Mouse (Mus musculus): ENCODE measurements at regions not wholly inside any gene's neighbourhood (a gene's known extent, or its start where the extent isn't known, plus 50 kb on each side); places are given as distances from the start of the nearest gene placed in this dataset.
A peak's percentile ranks its signal among the peaks of the same experiment; 100 is the strongest.

- H3K27me3 ChIP-seq (ENCODE audit: insufficient read depth, low read length): no peaks in the 10 kb centered on the region
- no peak overlapping the region for H3K9ac ChIP-seq
- 36% methylated on average over 8 of the region's 8 CpGs for WGBS
- peaks cover 4% of the 10 kb centered on the region; the same call in 1 of the 2 replicates for H3K4me1 ChIP-seq (ENCODE audit: insufficient read depth)
- no peak for TF ChIP-seq CTCF (IDR thresholded peaks at IDR 0.05; ENCODE audit: low read depth)
- no peak overlapping the region for H3K4me3 ChIP-seq (ENCODE audit: low read depth, low read length)
- H3K9me3 ChIP-seq (ENCODE audit: low read length): no peaks in the 10 kb centered on the region
- H3K36me3 ChIP-seq (ENCODE audit: insufficient read depth): no peaks in the 10 kb centered on the region
- no peak overlapping the region for H3K4me2 ChIP-seq (ENCODE audit: low read depth)
- DNase-seq (no peak), ATAC-seq (no peak)
- no peak overlapping the region for H3K27ac ChIP-seq (ENCODE audit: low read depth, low read length)
These were observed 260.5 kb upstream of the Gria1 start for GRCm38 (mm10) chr11:56750639-56751038.

- Histone ChIP-seq H3K9me3 (ENCODE audit: low read length) (no peaks in the 10 kb centered on the region), H3K36me3 (ENCODE audit: insufficient read depth) (no peaks in the 10 kb centered on the region), H3K9ac (no peak overlapping the region), H3K4me2 (ENCODE audit: low read depth) (no peak overlapping the region), H3K4me1 (ENCODE audit: insufficient read depth) (peaks cover 4% of the 10 kb centered on the region; the same call in 1 of the 2 replicates), H3K27me3 (ENCODE audit: insufficient read depth, low read length) (no peaks in the 10 kb centered on the region), H3K27ac (ENCODE audit: low read depth, low read length) (no peak overlapping the region), H3K4me3 (ENCODE audit: low read depth, low read length) (no peak overlapping the region)
- WGBS: 29% methylated on average over 5 of the region's 5 CpGs
- ATAC-seq (no peak), DNase-seq (no peak)
- TF ChIP-seq CTCF (IDR thresholded peaks at IDR 0.05; ENCODE audit: low read depth): no peak
These were observed 259.3 kb upstream of the Gria1 start for GRCm38 (mm10) chr11:56751918-56752317.

- Histone ChIP-seq H3K36me3 (ENCODE audit: insufficient read depth) (no peaks in the 10 kb centered on the region), H3K27ac (ENCODE audit: low read depth, low read length) (peak overlapping the region; percentile 75), H3K4me1 (ENCODE audit: insufficient read depth) (peaks cover 4% of the 10 kb centered on the region; the same call in 1 of the 2 replicates), H3K4me3 (ENCODE audit: low read depth, low read length) (no peak overlapping the region), H3K9me3 (ENCODE audit: low read length) (no peaks in the 10 kb centered on the region), H3K4me2 (ENCODE audit: low read depth) (no peak overlapping the region), H3K9ac (no peak overlapping the region), H3K27me3 (ENCODE audit: insufficient read depth, low read length) (no peaks in the 10 kb centered on the region)
- DNase-seq (peak; percentile 69), ATAC-seq (peak; percentile 96)
- WGBS: 14% methylated on average over 3 of the region's 3 CpGs
- no peak for TF ChIP-seq CTCF (IDR thresholded peaks at IDR 0.05; ENCODE audit: low read depth)
These were observed 257.5 kb upstream of the Gria1 start for GRCm38 (mm10) chr11:56753699-56754098.

- no peak overlapping the region for H3K27ac ChIP-seq (ENCODE audit: low read depth, low read length)
- DNase-seq (no peak), ATAC-seq (no peak)
- WGBS: 84% methylated on average over 2 of the region's 2 CpGs
- H3K9me3 ChIP-seq (ENCODE audit: low read length): no peaks in the 10 kb centered on the region
- H3K4me1 ChIP-seq (ENCODE audit: insufficient read depth): no peaks in the 10 kb centered on the region
- no peak overlapping the region for H3K4me3 ChIP-seq (ENCODE audit: low read depth, low read length)
- no peak overlapping the region for H3K9ac ChIP-seq
- H3K4me2 ChIP-seq (ENCODE audit: low read depth): no peak overlapping the region
- no peaks in the 10 kb centered on the region for H3K27me3 ChIP-seq (ENCODE audit: insufficient read depth, low read length)
- H3K36me3 ChIP-seq (ENCODE audit: insufficient read depth): no peaks in the 10 kb centered on the region
- TF ChIP-seq CTCF (IDR thresholded peaks at IDR 0.05; ENCODE audit: low read depth): no peak
These were observed 250.7 kb upstream of the Gria1 start for GRCm38 (mm10) chr11:56760474-56760873.

GRCm38 (mm10) chr11:56762467-56763120, 248.6 kb upstream of the Gria1 start:
- DNase-seq: peak; percentile 73
- no peaks in the 10 kb centered on the region for H3K9me3 ChIP-seq (ENCODE audit: low read length)
- no peaks in the 10 kb centered on the region for H3K4me1 ChIP-seq (ENCODE audit: insufficient read depth)
- no peak overlapping the region for H3K4me3 ChIP-seq (ENCODE audit: low read depth, low read length)
- no peak overlapping the region for H3K4me2 ChIP-seq (ENCODE audit: low read depth)
- H3K27ac ChIP-seq (ENCODE audit: low read depth, low read length): peak overlapping the region; percentile 57; the same call in 1 of the 2 replicates
- H3K36me3 ChIP-seq (ENCODE audit: insufficient read depth): no peaks in the 10 kb centered on the region
- 39% methylated on average over 5 of the region's 5 CpGs for WGBS
- H3K9ac ChIP-seq: no peak overlapping the region
- TF ChIP-seq CTCF (IDR thresholded peaks at IDR 0.05; ENCODE audit: low read depth): no peak
- ATAC-seq: peak; percentile 64; the same call in 1 of the 2 replicates
- H3K27me3 ChIP-seq (ENCODE audit: insufficient read depth, low read length): no peaks in the 10 kb centered on the region

GRCm38 (mm10) chr11:56767424-56767823, 243.8 kb upstream of the Gria1 start:
- no peak overlapping the region for H3K9ac ChIP-seq
- no peaks in the 10 kb centered on the region for H3K36me3 ChIP-seq (ENCODE audit: insufficient read depth)
- ATAC-seq (no peak), DNase-seq (peak; percentile 11)
- no peak overlapping the region for H3K4me3 ChIP-seq (ENCODE audit: low read depth, low read length)
- H3K27ac ChIP-seq (ENCODE audit: low read depth, low read length): no peak overlapping the region
- no peak for TF ChIP-seq CTCF (IDR thresholded peaks at IDR 0.05; ENCODE audit: low read depth)
- H3K27me3 ChIP-seq (ENCODE audit: insufficient read depth, low read length): no peaks in the 10 kb centered on the region
- H3K9me3 ChIP-seq (ENCODE audit: low read length): no peaks in the 10 kb centered on the region
- H3K4me2 ChIP-seq (ENCODE audit: low read depth): no peak overlapping the region
- H3K4me1 ChIP-seq (ENCODE audit: insufficient read depth): no peaks in the 10 kb centered on the region

- no peaks in the 10 kb centered on the region for H3K27me3 ChIP-seq (ENCODE audit: insufficient read depth, low read length)
- H3K4me2 ChIP-seq (ENCODE audit: low read depth): no peak overlapping the region
- peaks cover 3% of the 10 kb centered on the region; the same call in 1 of the 2 replicates for H3K9me3 ChIP-seq (ENCODE audit: low read length)
- H3K4me1 ChIP-seq (ENCODE audit: insufficient read depth): no peaks in the 10 kb centered on the region
- no peak for ATAC-seq
- 46% methylated on average over 4 of the region's 4 CpGs for WGBS
- peak; percentile 52 for DNase-seq
- no peaks in the 10 kb centered on the region for H3K36me3 ChIP-seq (ENCODE audit: insufficient read depth)
- TF ChIP-seq CTCF (IDR thresholded peaks at IDR 0.05; ENCODE audit: low read depth): no peak
- H3K4me3 ChIP-seq (ENCODE audit: low read depth, low read length): no peak overlapping the region
- H3K9ac ChIP-seq: no peak overlapping the region
- no peak overlapping the region for H3K27ac ChIP-seq (ENCODE audit: low read depth, low read length)
These were observed 224.8 kb upstream of the Gria1 start for GRCm38 (mm10) chr11:56786351-56786750.

Data from forebrain, postnatal 0 days (tissue).